Comparison of ENCODE assay signal across 25 mouse cellular contexts in genomic region chr7:25872624-25873023, GRCm38 (mm10). TPM values are rescaled to one million over a fixed set of nuclear protein-coding genes. Genes with fewer than 3 reads are reported as not detected.
"Had no signal": no experiment of that assay in that cellular context is flagged by ENCODE, and none has a peak within 500 bp of the region (broad histone marks: within the 10 kb centered on the region; RNA-seq: fewer than 3 reads in every experiment).

No protein-coding gene starts in this region.

- ATAC-seq: hindbrain, embryonic 16.5 days; hindbrain, postnatal 0 days; inflammation-experienced regulatory T-cells, adult 6 months; intestine, embryonic 15.5 days; intestine, embryonic 16.5 days; intestine, postnatal 0 days had no signal

- DNase-seq: heart, postnatal 10 days; heart, postnatal 14 days; heart, postnatal 36 days; heart, postnatal 4 days; kidney, adult 11 months; kidney, adult 18-20 months; kidney, adult 2 months; kidney, adult 8-10 months; kidney, adult 9 months; kidney, postnatal 10 days; kidney, postnatal 14 days; kidney, postnatal 25 days; kidney, postnatal 36 days; kidney, postnatal 4 days; layer of hippocampus, adult 9-11 months; layer of hippocampus, postnatal 36 days had no signal

RNA-seq across cellular contexts. Expression of gene Cyp2b10, which starts 24.8 kb away (rescaled TPM):
- total RNA-seq: hematopoietic stem cell, adult 5-6 weeks; hindbrain, postnatal 0 days; layer of hippocampus, postnatal 10 days; layer of hippocampus, postnatal 14 days had no signal

RNA-seq across cellular contexts. Expression of gene Cyp2s1, which starts 55.9 kb away (rescaled TPM):
- total RNA-seq: hematopoietic stem cell, adult 5-6 weeks had no signal
